Mouse (Mus musculus) heart, embryonic 13.5 days (tissue): Measurements from ENCODE around the gene Fbrsl1. TPM values are rescaled to one million over a fixed set of nuclear protein-coding genes. Genes with fewer than 3 reads are reported as not detected.
A peak's percentile ranks its signal among the peaks of the same experiment; 100 is the strongest.

ENCODE experiments used
- ATAC-seq: fragments of 200-750 bp; cut with Nextera tagmentation; 2 replicates; pipeline ENCODE4 v1.8.0; 2017; ENCODE audit warnings: moderate TSS enrichment; ENCODE audit not compliant: insufficient number of reproducible peaks, low FRiP score, low TSS enrichment; ENCODE audit errors: extremely low read depth
- H3K27ac ChIP-seq: fragments of 300-500 bp; sonication (generic); replicated peaks from 2 replicates; pipeline ENCODE4 v1.5.1; 2015; ENCODE audit warnings: moderate library complexity, mild to moderate bottlenecking, inconsistent platforms
- H3K27me3 ChIP-seq: fragments of 300-500 bp; sonication (generic); replicated peaks from 2 replicates; pipeline ENCODE4 v1.6.1; 2015; ENCODE audit warnings: mild to moderate bottlenecking, inconsistent platforms
- H3K36me3 ChIP-seq: fragments of 300-500 bp; sonication (generic); 2 replicates; pipeline ENCODE4 v1.6.1; 2015; ENCODE audit warnings: mild to moderate bottlenecking, inconsistent platforms
- H3K4me1 ChIP-seq: fragments of 300-500 bp; sonication (generic); 2 replicates; pipeline ENCODE4 v1.6.1; 2015; ENCODE audit warnings: inconsistent platforms
- H3K4me2 ChIP-seq: fragments of 300-500 bp; sonication (generic); 2 replicates; pipeline ENCODE4 v1.6.1; 2015; ENCODE audit warnings: inconsistent platforms, mild to moderate bottlenecking, moderate library complexity
- H3K4me3 ChIP-seq: fragments of 300-500 bp; sonication (generic); 2 replicates; pipeline ENCODE4 v1.5.1; 2015; ENCODE audit warnings: moderate library complexity, mild to moderate bottlenecking, inconsistent platforms
- H3K9ac ChIP-seq: fragments of 300-500 bp; sonication (generic); 2 replicates; pipeline ENCODE4 v1.6.1; 2015; ENCODE audit warnings: inconsistent platforms, mild to moderate bottlenecking, moderate library complexity
- H3K9me3 ChIP-seq: fragments of 300-500 bp; sonication (generic); 2 replicates; pipeline ENCODE4 v1.6.1; 2016; ENCODE audit warnings: inconsistent platforms
- WGBS: fragments of 180-500 bp; shearing (Covaris S2); methylation state at CpG from one replicate; pipeline ENCODE4 v1.1.7; 2015; ENCODE audit warnings: mixed read lengths; 5-methylcytosine and 5-hydroxymethylcytosine counted together
- polyA plus RNA-seq: library from polyadenylated mRNA; unstranded; fragments of >200 nt; fragmentation: Nextera tagmentation; extraction: Ambion mirVana; gene quantifications from 2 replicates; pipeline ENCODE4 v1.2.1, GENCODE M21; 2015

Fbrsl1 gene
- polyA plus RNA-seq, 1 experiment from 2014 or later, result 6.2 TPM

- Histone ChIP-seq H3K27ac (no peak overlapping the region), H3K36me3 (peaks cover 8% of the 10 kb centered on the region), H3K27me3 (peaks cover 21% of the 10 kb centered on the region), H3K9me3 (no peaks in the 10 kb centered on the region), H3K9ac (no peak overlapping the region), H3K4me3 (no peak overlapping the region), H3K4me2 (no peak overlapping the region), H3K4me1 (peaks cover 28% of the 10 kb centered on the region)
- 85% methylated on average over 6 of the region's 6 CpGs for WGBS
- no peak for ATAC-seq
Measured at GRCm38 (mm10) chr5:110384491-110384890, 63.8 kb downstream of the Fbrsl1 start.

DNA sequence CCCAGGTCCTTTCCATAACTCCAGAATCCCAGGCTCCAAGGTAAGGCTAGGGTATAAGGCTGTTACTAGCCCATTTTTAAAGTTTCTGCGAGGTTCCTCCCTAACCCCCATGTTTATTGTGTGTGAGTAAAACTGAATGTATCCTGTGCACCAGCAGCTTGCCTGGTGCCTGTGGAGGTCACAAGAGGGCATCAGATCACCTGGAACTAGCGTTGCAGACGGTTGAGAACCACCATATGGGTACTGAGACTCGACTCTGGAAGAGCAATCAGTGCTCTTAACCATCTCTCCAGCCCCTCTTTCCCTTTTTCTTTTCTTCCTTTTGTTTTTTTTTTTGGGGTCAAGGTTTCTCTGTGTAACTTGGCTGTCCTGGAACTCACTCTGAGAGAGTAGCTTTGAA lies 68.5 kb downstream of the Fbrsl1 start:
- no peaks in the 10 kb centered on the region for H3K27me3 ChIP-seq
- H3K4me2 ChIP-seq, result no peak overlapping the region
- no peaks in the 10 kb centered on the region for H3K9me3 ChIP-seq
- peaks cover 4% of the 10 kb centered on the region; the same call in 1 of the 2 replicates for H3K4me1 ChIP-seq
- peaks cover 52% of the 10 kb centered on the region for H3K36me3 ChIP-seq
- H3K27ac ChIP-seq, result no peak overlapping the region
- ATAC-seq, result no peak
- no peak overlapping the region for H3K4me3 ChIP-seq
- WGBS, result 86% methylated on average over 4 of the region's 4 CpGs
- H3K9ac ChIP-seq, result no peak overlapping the region

GRCm38 (mm10) chr5:110379086-110379485 lies 69.2 kb downstream of the Fbrsl1 start:
- no peak for ATAC-seq
- 86% methylated on average over 15 of the region's 15 CpGs for WGBS
- Histone ChIP-seq H3K27me3 (no peaks in the 10 kb centered on the region), H3K4me1 (peaks cover 4% of the 10 kb centered on the region; the same call in 1 of the 2 replicates), H3K9me3 (no peaks in the 10 kb centered on the region), H3K9ac (no peak overlapping the region), H3K4me2 (no peak overlapping the region), H3K27ac (no peak overlapping the region), H3K36me3 (peaks cover 59% of the 10 kb centered on the region), H3K4me3 (no peak overlapping the region)

- WGBS, result 29% methylated on average over 20 of the region's 20 CpGs
- Histone ChIP-seq H3K27me3 (no peaks in the 10 kb centered on the region), H3K36me3 (peaks cover 68% of the 10 kb centered on the region), H3K9me3 (no peaks in the 10 kb centered on the region), H3K27ac (no peak overlapping the region), H3K9ac (no peak overlapping the region), H3K4me2 (peak overlapping the region; percentile 40), H3K4me1 (peaks cover 4% of the 10 kb centered on the region; the same call in 1 of the 2 replicates), H3K4me3 (no peak overlapping the region)
- ATAC-seq, result no peak
Measured at GRCm38 (mm10) chr5:110378181-110378583, 70.1 kb downstream of the Fbrsl1 start.

GRCm38 (mm10) chr5:110376802-110377433 lies 71.4 kb downstream of the Fbrsl1 start:
- H3K4me3 ChIP-seq, result no peak overlapping the region
- H3K27me3 ChIP-seq, result no peaks in the 10 kb centered on the region
- WGBS, result 52% methylated on average over 8 of the region's 8 CpGs
- no peak overlapping the region for H3K9ac ChIP-seq
- H3K36me3 ChIP-seq, result peaks cover 71% of the 10 kb centered on the region
- H3K4me1 ChIP-seq, result peaks cover 4% of the 10 kb centered on the region; the same call in 1 of the 2 replicates
- no peak overlapping the region for H3K27ac ChIP-seq
- H3K9me3 ChIP-seq, result no peaks in the 10 kb centered on the region
- H3K4me2 ChIP-seq, result no peak overlapping the region
- no peak for ATAC-seq

DNA sequence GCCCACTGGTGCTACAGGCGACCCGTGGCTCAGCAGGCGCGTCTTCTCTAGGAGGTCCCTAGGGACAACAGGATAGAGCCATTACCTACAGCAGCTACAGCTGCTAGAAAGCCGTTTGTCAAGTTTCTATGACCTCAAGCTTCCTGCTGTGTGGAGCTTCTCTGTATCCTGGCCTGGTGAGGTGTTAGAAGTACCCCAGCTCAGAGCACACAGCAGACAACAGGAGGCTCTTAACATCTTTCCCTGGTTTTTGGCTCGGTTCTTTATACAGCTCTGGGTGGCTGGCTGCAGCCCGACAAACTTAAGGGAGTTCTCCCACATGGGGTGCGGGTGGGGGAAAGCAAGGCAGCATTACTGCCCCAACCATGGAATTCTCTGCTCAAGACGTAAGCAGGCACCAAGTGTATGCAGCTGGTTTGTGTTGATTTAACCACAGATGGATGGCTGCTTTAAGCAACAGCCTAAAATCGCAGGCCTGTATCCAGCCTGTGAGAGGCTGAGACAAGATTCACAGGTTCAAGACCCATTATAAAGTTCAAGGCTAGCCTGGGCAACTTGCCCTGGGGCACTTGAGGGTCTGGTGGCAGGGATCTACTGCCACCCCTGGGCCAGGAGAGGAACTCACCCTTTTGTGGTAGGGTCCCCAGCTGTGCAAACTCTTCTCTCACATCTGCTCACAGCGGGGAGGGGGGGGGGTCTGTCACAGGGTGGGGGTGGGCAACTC lies 84.3 kb downstream of the Fbrsl1 start:
- 35% methylated on average over 11 of the region's 11 CpGs for WGBS
- peak overlapping the region; percentile 93 for H3K4me2 ChIP-seq
- peak overlapping the region; percentile 79 for H3K9ac ChIP-seq
- ATAC-seq, result 0 out of 2 replicates have a peak, but pooled peaks have one; percentile 5
- 0 out of 2 replicates have a peak overlapping the region, but pooled peaks have one; percentile 30 for H3K27ac ChIP-seq
- peaks cover 4% of the 10 kb centered on the region for H3K4me1 ChIP-seq
- H3K4me3 ChIP-seq, result peak overlapping the region; percentile 64
- H3K9me3 ChIP-seq, result no peaks in the 10 kb centered on the region
- peaks cover 25% of the 10 kb centered on the region for H3K36me3 ChIP-seq
- peaks cover 7% of the 10 kb centered on the region for H3K27me3 ChIP-seq

GRCm38 (mm10) chr5:110363179-110363821 lies 85.0 kb downstream of the Fbrsl1 start:
- Histone ChIP-seq H3K4me1 (peaks cover 4% of the 10 kb centered on the region), H3K4me2 (peak overlapping the region; percentile 93), H3K9me3 (no peaks in the 10 kb centered on the region), H3K9ac (peak overlapping the region; percentile 79), H3K4me3 (peak overlapping the region; percentile 64), H3K27ac (0 out of 2 replicates have a peak overlapping the region, but pooled peaks have one; percentile 30), H3K36me3 (peaks cover 19% of the 10 kb centered on the region), H3K27me3 (peaks cover 7% of the 10 kb centered on the region)
- peak; percentile 68; the same call in 1 of the 2 replicates for ATAC-seq
- WGBS, result 2% methylated on average over 66 of the region's 72 CpGs

DNA sequence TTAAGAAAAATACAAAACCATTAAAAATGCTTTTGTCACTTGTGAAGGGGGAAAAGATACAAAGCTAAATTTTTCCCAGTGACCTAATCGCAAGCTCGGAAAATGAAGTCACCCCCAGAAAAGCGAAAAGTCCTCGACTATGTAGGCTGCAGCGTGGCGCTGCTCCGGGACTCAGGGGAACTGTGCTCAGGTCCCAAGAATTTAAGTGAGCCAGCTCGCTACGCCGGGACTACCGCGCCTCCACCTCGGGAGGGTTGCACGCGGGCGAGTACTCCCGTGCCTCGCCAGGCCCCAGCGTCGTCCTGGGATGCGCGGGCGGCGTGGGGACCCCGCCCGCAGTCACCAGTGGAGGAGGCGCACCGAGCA lies 85.5 kb downstream of the Fbrsl1 start:
- H3K4me3 ChIP-seq, result peak overlapping the region; percentile 64
- peaks cover 15% of the 10 kb centered on the region for H3K36me3 ChIP-seq
- 1% methylated on average over 28 of the region's 28 CpGs for WGBS
- H3K4me2 ChIP-seq, result peak overlapping the region; percentile 93
- H3K27ac ChIP-seq, result 0 out of 2 replicates have a peak overlapping the region, but pooled peaks have one; percentile 30
- peaks cover 4% of the 10 kb centered on the region for H3K4me1 ChIP-seq
- H3K27me3 ChIP-seq, result peaks cover 7% of the 10 kb centered on the region
- no peak for ATAC-seq
- H3K9ac ChIP-seq, result peak overlapping the region; percentile 79
- no peaks in the 10 kb centered on the region for H3K9me3 ChIP-seq

- no peak overlapping the region for H3K9ac ChIP-seq
- H3K4me1 ChIP-seq, result peaks cover 4% of the 10 kb centered on the region
- WGBS, result 54% methylated on average over 6 of the region's 6 CpGs
- H3K36me3 ChIP-seq, result 0 out of 2 replicates have a peak, but pooled peaks cover 4% of the 10 kb centered on the region
- peaks cover 11% of the 10 kb centered on the region for H3K27me3 ChIP-seq
- H3K27ac ChIP-seq, result no peak overlapping the region
- no peak overlapping the region for H3K4me3 ChIP-seq
- H3K4me2 ChIP-seq, result no peak overlapping the region
- H3K9me3 ChIP-seq, result no peaks in the 10 kb centered on the region
- ATAC-seq, result no peak
Measured at GRCm38 (mm10) chr5:110361465-110361864, 86.8 kb downstream of the Fbrsl1 start.

DNA sequence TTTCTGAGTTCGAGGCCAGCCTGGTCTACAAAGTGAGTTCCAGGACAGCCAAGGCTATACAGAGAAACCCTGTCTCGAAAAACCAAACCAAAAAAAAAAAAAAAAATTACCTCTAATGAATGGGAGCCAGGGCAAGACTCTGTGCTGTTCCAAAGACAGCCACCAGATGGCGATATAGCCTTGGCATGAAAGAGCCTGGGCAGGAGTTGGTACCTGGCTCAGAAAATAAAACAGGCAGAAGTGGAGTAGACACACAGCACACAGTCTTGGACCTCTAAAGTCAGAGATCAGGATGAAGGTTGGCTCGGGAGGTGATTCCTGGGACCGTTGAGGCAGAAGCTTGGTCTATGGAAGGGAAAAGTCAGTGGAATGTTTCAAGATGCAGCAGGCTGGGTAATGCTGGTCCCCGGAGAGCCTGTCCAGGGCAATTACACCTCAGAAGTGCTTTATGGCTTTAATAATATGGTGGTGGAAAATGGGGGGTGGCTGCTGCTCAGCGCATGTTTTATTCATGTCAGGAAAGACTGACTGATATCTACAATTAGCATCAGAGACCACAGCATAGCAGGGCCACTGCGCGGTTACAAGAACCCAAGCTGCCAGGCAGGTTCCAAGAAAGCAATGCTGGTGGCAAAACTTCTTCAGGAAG lies 90.6 kb downstream of the Fbrsl1 start:
- Histone ChIP-seq H3K4me3 (no peak overlapping the region), H3K36me3 (no peaks in the 10 kb centered on the region), H3K4me2 (no peak overlapping the region), H3K4me1 (no peaks in the 10 kb centered on the region), H3K27ac (no peak overlapping the region), H3K27me3 (peaks cover 37% of the 10 kb centered on the region), H3K9me3 (no peaks in the 10 kb centered on the region), H3K9ac (no peak overlapping the region)
- 42% methylated on average over 9 of the region's 9 CpGs for WGBS
- ATAC-seq, result no peak

DNA sequence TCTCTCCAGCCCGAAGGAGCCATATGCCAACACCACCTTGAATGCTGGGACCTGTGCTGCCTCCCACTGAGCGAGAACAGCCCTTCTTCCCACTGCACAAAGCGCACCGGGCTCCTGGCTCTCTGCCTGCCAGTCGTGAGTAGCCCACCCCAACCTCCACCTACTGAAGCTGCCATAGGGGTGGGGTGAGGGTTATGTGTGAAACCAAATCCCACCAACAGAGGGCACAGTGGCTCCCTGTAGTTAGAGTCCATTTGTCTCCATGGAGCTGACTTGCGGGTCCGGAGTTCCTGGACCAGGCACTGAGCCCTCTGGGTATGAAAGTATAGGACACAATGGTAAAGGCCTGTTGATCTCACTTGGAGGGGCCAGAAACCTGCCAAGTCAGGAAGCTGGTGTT lies 93.6 kb downstream of the Fbrsl1 start:
- no peak overlapping the region for H3K27ac ChIP-seq
- 12% methylated on average over 7 of the region's 7 CpGs for WGBS
- no peak overlapping the region for H3K4me2 ChIP-seq
- 0 out of 2 replicates have a peak, but pooled peaks cover 4% of the 10 kb centered on the region for H3K4me1 ChIP-seq
- peaks cover 36% of the 10 kb centered on the region for H3K27me3 ChIP-seq
- H3K9me3 ChIP-seq, result no peaks in the 10 kb centered on the region
- H3K9ac ChIP-seq, result no peak overlapping the region
- H3K36me3 ChIP-seq, result no peaks in the 10 kb centered on the region
- no peak for ATAC-seq
- no peak overlapping the region for H3K4me3 ChIP-seq
